Mouse (Mus musculus) CH12.LX (cell line): ENCODE measurements around the gene Kcnip4. TPM values are rescaled to one million over a fixed set of nuclear protein-coding genes. Genes with fewer than 3 reads are reported as not detected.

Experiments used
- DNase-seq: peaks from one replicate; pipeline ENCODE4 v3.0.0-alpha.2; 2013; ENCODE audit errors: extremely low read depth
- H3K27ac ChIP-seq: 2 replicates; pipeline ENCODE4 v1.5.1; 2012; ENCODE audit warnings: low read depth, mild to moderate bottlenecking, control low read depth, moderate library complexity; ENCODE audit not compliant: insufficient read depth
- H3K27me3 ChIP-seq: replicated peaks from 2 replicates; pipeline ENCODE3; 2012; ENCODE audit warnings: inconsistent platforms
- H3K36me3 ChIP-seq, 2 experiments: replicated peaks in 1 of 2; 2 replicates each; pipeline versions ENCODE3 to v1.6.1; 2012; ENCODE audit warnings: inconsistent platforms in 1 of 2, low read length in 1 of 2, mild to moderate bottlenecking in 1 of 2, mixed read lengths in 1 of 2, moderate library complexity in 1 of 2; ENCODE audit not compliant: control insufficient read depth in 1 of 2, insufficient read depth in 1 of 2
- H3K4me1 ChIP-seq, 2 experiments: 2 replicates each; pipeline ENCODE4 v1.6.1; 2012; ENCODE audit warnings: inconsistent platforms in 1 of 2, moderate library complexity in 1 of 2; ENCODE audit not compliant: insufficient read depth in 2 of 2, control insufficient read depth in 1 of 2
- H3K4me2 ChIP-seq: 2 replicates; pipeline ENCODE4 v1.6.1; 2012; ENCODE audit warnings: low read depth, mild to moderate bottlenecking, control low read depth; ENCODE audit not compliant: poor library complexity, insufficient read depth, severe bottlenecking
- H3K4me3 ChIP-seq, 3 experiments: fragments of 150-350 bp in 1 of 3; sonication (generic) in 1 of 3; replicated peaks in 1 of 3; 2 replicates each; pipeline versions ENCODE3 to v1.5.1; 2011 to 2012; ENCODE audit warnings: low read depth in 2 of 3, low read length in 2 of 3, mild to moderate bottlenecking in 2 of 3, moderate library complexity in 2 of 3, control low read depth in 1 of 3, improper control_type of control experiment in 1 of 3, inconsistent platforms in 1 of 3, mixed read lengths in 1 of 3; ENCODE audit not compliant: poor library complexity in 1 of 3
- H3K79me2 ChIP-seq: replicated peaks from 2 replicates; pipeline ENCODE4 v1.6.1; 2012; ENCODE audit warnings: mild to moderate bottlenecking, moderate library complexity; ENCODE audit not compliant: control insufficient read depth, poor library complexity, insufficient read depth, severe bottlenecking; ENCODE audit errors: extremely low read depth
- H3K9ac ChIP-seq: 2 replicates; pipeline ENCODE4 v1.6.1; 2012; ENCODE audit warnings: low read depth, mild to moderate bottlenecking, control low read depth, moderate library complexity; ENCODE audit not compliant: insufficient read depth
- H3K9me3 ChIP-seq: replicated peaks from 2 replicates; pipeline ENCODE3; 2012; ENCODE audit warnings: low read length, inconsistent platforms, mixed read lengths
- BHLHE40 ChIP-seq: IDR thresholded peaks from 2 replicates; pipeline ENCODE4 v1.6.1; 2011; ENCODE audit warnings: mild to moderate bottlenecking, low read depth, low read length, improper control_type of control experiment
- CHD1 ChIP-seq: IDR thresholded peaks from 2 replicates; pipeline ENCODE4 v1.6.1; 2012; ENCODE audit warnings: low read depth, low read length, improper control_type of control experiment, inconsistent platforms
- CHD2 ChIP-seq: IDR thresholded peaks from 2 replicates; pipeline ENCODE4 v1.6.1; 2011; ENCODE audit warnings: low read length, improper control_type of control experiment
- CTCF ChIP-seq, 2 experiments: IDR thresholded peaks in 1 of 2; conservative IDR thresholded peaks in 1 of 2; 2 replicates each; pipeline ENCODE4 v1.5.1; 2011 to 2012; ENCODE audit warnings: low read depth in 2 of 2, low read length in 2 of 2, improper control_type of control experiment in 1 of 2, inconsistent platforms in 1 of 2, mild to moderate bottlenecking in 1 of 2, moderate library complexity in 1 of 2
- E2F4 ChIP-seq: IDR thresholded peaks from 2 replicates; pipeline ENCODE4 v1.6.1; 2011; ENCODE audit warnings: low read depth, low read length, improper control_type of control experiment; ENCODE audit not compliant: insufficient replicate concordance
- EP300 ChIP-seq: IDR thresholded peaks from 2 replicates; pipeline ENCODE4 v1.6.1; 2011; ENCODE audit warnings: low read length, improper control_type of control experiment
- GABPA ChIP-seq: IDR thresholded peaks from 2 replicates; pipeline ENCODE4 v1.6.1; 2012; ENCODE audit warnings: low read depth, low read length, improper control_type of control experiment, inconsistent platforms; ENCODE audit not compliant: insufficient replicate concordance
- IRF4 ChIP-seq: IDR thresholded peaks from 2 replicates; pipeline ENCODE4 v1.6.1; 2014; ENCODE audit warnings: low read depth, mild to moderate bottlenecking, inconsistent platforms, low read length, improper control_type of control experiment
- KAT2A ChIP-seq: IDR thresholded peaks from 2 replicates; pipeline ENCODE4 v1.6.1; 2012; ENCODE audit warnings: low read length, improper control_type of control experiment, inconsistent platforms; ENCODE audit not compliant: insufficient replicate concordance
- MAX ChIP-seq: IDR thresholded peaks from 2 replicates; pipeline ENCODE4 v1.6.1; 2011; ENCODE audit warnings: low read length, improper control_type of control experiment
- MAZ ChIP-seq: IDR thresholded peaks from 2 replicates; pipeline ENCODE4 v1.6.1; 2012; ENCODE audit warnings: low read depth, mild to moderate bottlenecking, inconsistent platforms, low read length, improper control_type of control experiment, moderate library complexity
- MXI1 ChIP-seq: IDR thresholded peaks from 2 replicates; pipeline ENCODE4 v1.6.1; 2011; ENCODE audit warnings: mild to moderate bottlenecking, low read depth, low read length, improper control_type of control experiment
- NELFE ChIP-seq: IDR thresholded peaks from 2 replicates; pipeline ENCODE4 v1.6.1; 2011; ENCODE audit warnings: low read depth, low read length, improper control_type of control experiment
- NRF1 ChIP-seq: IDR thresholded peaks from 2 replicates; pipeline ENCODE4 v1.6.1; 2014; ENCODE audit warnings: low read depth, mild to moderate bottlenecking, inconsistent platforms, low read length, improper control_type of control experiment, moderate library complexity
- POLR2A ChIP-seq: IDR thresholded peaks from 2 replicates; pipeline ENCODE4 v1.6.1; 2011; ENCODE audit warnings: low read depth, mild to moderate bottlenecking, improper control_type of control experiment, low read length
- POLR2AphosphoS2 ChIP-seq: IDR thresholded peaks from 2 replicates; pipeline ENCODE4 v1.6.1; 2011; ENCODE audit warnings: low read depth, low read length, improper control_type of control experiment
- SMC3 ChIP-seq: IDR thresholded peaks from 2 replicates; pipeline ENCODE4 v1.6.1; 2011; ENCODE audit warnings: low read depth, low read length, improper control_type of control experiment
- UBTF ChIP-seq: IDR thresholded peaks from 2 replicates; pipeline ENCODE4 v1.6.1; 2012; ENCODE audit warnings: low read depth, mild to moderate bottlenecking, inconsistent platforms, low read length, improper control_type of control experiment, moderate library complexity
- USF1 ChIP-seq: IDR thresholded peaks from 2 replicates; pipeline ENCODE4 v1.6.1; 2014; ENCODE audit warnings: low read depth, mild to moderate bottlenecking, inconsistent platforms, low read length, improper control_type of control experiment
- USF2 ChIP-seq: conservative IDR thresholded peaks from 2 replicates; pipeline ENCODE4 v1.6.1; 2011; ENCODE audit warnings: low read depth, low read length, improper control_type of control experiment
- ZC3H11A ChIP-seq: IDR thresholded peaks from 2 replicates; pipeline ENCODE4 v1.6.1; 2012; ENCODE audit warnings: low read depth, mild to moderate bottlenecking, inconsistent platforms, low read length, improper control_type of control experiment
- ZKSCAN1 ChIP-seq: IDR thresholded peaks from 2 replicates; pipeline ENCODE4 v1.6.1; 2012; ENCODE audit warnings: low read depth, inconsistent platforms, low read length, improper control_type of control experiment, borderline replicate concordance
- ZMIZ1 ChIP-seq: IDR thresholded peaks from 2 replicates; pipeline ENCODE4 v1.6.1; 2012; ENCODE audit warnings: low read depth, mild to moderate bottlenecking, inconsistent platforms, low read length, improper control_type of control experiment
- ZNF384 ChIP-seq: IDR thresholded peaks from 2 replicates; pipeline ENCODE4 v1.6.1; 2012; ENCODE audit warnings: low read depth, low read length, improper control_type of control experiment, inconsistent platforms
- dilution Hi-C: fragments of 300-500 bp; cut with MboI; formaldehyde crosslinking; loops from 2 replicates; pipeline ENCODE4 v1.14.3; 2020; ENCODE audit warnings: low sequenced_read_pairs; ENCODE audit not compliant: extremely low pct_unique_long_range_greater_than_20kb, extremely low pct_ligation_motif_present
- in situ Hi-C: fragments of 300-500 bp; cut with MboI; formaldehyde crosslinking; loops from 3 replicates; pipeline ENCODE4 v1.14.3; 2019; ENCODE audit warnings: low sequenced_read_pairs, low pct_ligation_motif_present, low pct_unique_long_range_greater_than_20kb, mixed read lengths
- polyA plus RNA-seq: library from polyadenylated mRNA; unstranded; fragments of >175 nt; gene quantifications from 2 replicates; pipeline ENCODE4 v1.2.1, GENCODE M21; 2012; ENCODE audit warnings: low read depth; ENCODE audit not compliant: insufficient read length
- total RNA-seq, 2 experiments: library from RNA; depleted of rRNA; stranded (reverse); fragments of 300-350 nt in 1 of 2; fragments of >200 nt in 1 of 2; gene quantifications; 2 replicates each; pipeline ENCODE4 v1.2.3; 2012 to 2014

Kcnip4 gene
- total and polyA plus RNA-seq, 3 experiments, result 0.80 TPM; not detected in 2

DNA sequence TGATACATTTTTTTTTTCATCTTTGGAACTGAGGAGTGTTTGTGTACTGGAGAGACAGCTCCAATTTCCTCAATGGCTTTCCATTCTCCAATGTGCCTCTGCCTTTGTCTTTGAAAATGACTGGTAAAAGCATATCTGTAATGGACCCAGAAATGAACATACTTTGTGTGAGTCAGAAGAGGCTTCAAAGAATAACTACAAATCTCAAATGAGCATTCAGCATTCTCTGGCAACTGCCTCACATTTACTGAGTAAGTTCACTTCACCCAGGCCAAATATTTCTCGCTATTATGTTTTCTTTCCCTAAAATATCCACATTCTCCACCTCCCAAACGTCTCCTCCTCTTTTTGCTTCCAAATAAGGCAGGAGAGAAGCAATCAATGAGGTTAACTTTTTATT, 646.6 kb downstream of the Kcnip4 start:
- Histone ChIP-seq H3K36me3 (no peaks in the 10 kb centered on the region), H3K27me3 (no peaks in the 10 kb centered on the region), H3K9ac (no peak overlapping the region), H3K4me3 (no peak overlapping the region), H3K27ac (no peak overlapping the region), H3K4me2 (no peak overlapping the region), H3K9me3 (peaks cover 7% of the 10 kb centered on the region), H3K79me2 (no peaks in the 10 kb centered on the region), H3K4me1 (no peaks in the 10 kb centered on the region)
- TF ChIP-seq E2F4, result no peak
- TF ChIP-seq POLR2AphosphoS2, result no peak
- no peak for TF ChIP-seq USF1
- no peak for TF ChIP-seq ZNF384
- no peak for TF ChIP-seq GABPA
- no peak for TF ChIP-seq CHD1
- TF ChIP-seq EP300, result no peak
- no peak for TF ChIP-seq MXI1
- TF ChIP-seq MAZ, result no peak
- no peak for TF ChIP-seq NELFE
- no peak for TF ChIP-seq CHD2
- TF ChIP-seq MAX, result no peak
- in situ Hi-C loops, result no loop called here
- no peak for DNase-seq
- dilution Hi-C loops, result no loop called here

- dilution Hi-C loops, result no loop called here
- H3K9me3 ChIP-seq, result peaks cover 8% of the 10 kb centered on the region
- H3K4me2 ChIP-seq, result no peak overlapping the region
- no peak for DNase-seq
- no peak overlapping the region for H3K9ac ChIP-seq
- TF ChIP-seq USF2 (no peak), POLR2AphosphoS2 (no peak), BHLHE40 (no peak), SMC3 (no peak), ZKSCAN1 (no peak), UBTF (no peak), KAT2A (no peak), POLR2A (no peak), NELFE (no peak), E2F4 (no peak), ZMIZ1 (no peak), CTCF (conservative IDR thresholded peaks at IDR 0.05 in 1 of 2, IDR thresholded peaks at IDR 0.05 in 1 of 2; ENCODE audit: low read depth in 2 of 2, low read length in 2 of 2) (no peak), CHD2 (no peak), USF1 (no peak), MAX (no peak), ZC3H11A (no peak), IRF4 (no peak), NRF1 (no peak)
- TF ChIP-seq, all 38 proteins: peak for 0
- H3K79me2 ChIP-seq, result no peaks in the 10 kb centered on the region
- no peaks in the 10 kb centered on the region for H3K27me3 ChIP-seq
- H3K4me1 ChIP-seq, result no peaks in the 10 kb centered on the region
- in situ Hi-C loops, result no loop called here
- no peak overlapping the region for H3K4me3 ChIP-seq
- H3K36me3 ChIP-seq, result no peaks in the 10 kb centered on the region
- no peak overlapping the region for H3K27ac ChIP-seq
These were observed 660.3 kb downstream of the Kcnip4 start for GRCm38 (mm10) chr5:48864268-48864967.
